Mouse (Mus musculus) CH12.LX (cell line): ENCODE data around the gene Prdm8. TPM values are rescaled to one million over a fixed set of nuclear protein-coding genes. Genes with fewer than 3 reads are reported as not detected.
A peak's percentile ranks its signal among the peaks of the same experiment; 100 is the strongest.

Experiments
- DNase-seq: peaks from one replicate; pipeline ENCODE4 v3.0.0-alpha.2; 2013; ENCODE audit errors: extremely low read depth
- H3K27ac ChIP-seq: 2 replicates; pipeline ENCODE4 v1.5.1; 2012; ENCODE audit warnings: low read depth, mild to moderate bottlenecking, control low read depth, moderate library complexity; ENCODE audit not compliant: insufficient read depth
- H3K27me3 ChIP-seq: replicated peaks from 2 replicates; pipeline ENCODE3; 2012; ENCODE audit warnings: inconsistent platforms
- H3K36me3 ChIP-seq, 2 experiments: replicated peaks in 1 of 2; 2 replicates each; pipeline versions ENCODE3 to v1.6.1; 2012; ENCODE audit warnings: inconsistent platforms in 1 of 2, low read length in 1 of 2, mild to moderate bottlenecking in 1 of 2, mixed read lengths in 1 of 2, moderate library complexity in 1 of 2; ENCODE audit not compliant: control insufficient read depth in 1 of 2, insufficient read depth in 1 of 2
- H3K4me1 ChIP-seq, 2 experiments: 2 replicates each; pipeline ENCODE4 v1.6.1; 2012; ENCODE audit warnings: inconsistent platforms in 1 of 2, moderate library complexity in 1 of 2; ENCODE audit not compliant: insufficient read depth in 2 of 2, control insufficient read depth in 1 of 2
- H3K4me2 ChIP-seq: 2 replicates; pipeline ENCODE4 v1.6.1; 2012; ENCODE audit warnings: low read depth, mild to moderate bottlenecking, control low read depth; ENCODE audit not compliant: poor library complexity, insufficient read depth, severe bottlenecking
- H3K4me3 ChIP-seq, 3 experiments: fragments of 150-350 bp in 1 of 3; sonication (generic) in 1 of 3; replicated peaks in 1 of 3; 2 replicates each; pipeline versions ENCODE3 to v1.5.1; 2011 to 2012; ENCODE audit warnings: low read depth in 2 of 3, low read length in 2 of 3, mild to moderate bottlenecking in 2 of 3, moderate library complexity in 2 of 3, control low read depth in 1 of 3, improper control_type of control experiment in 1 of 3, inconsistent platforms in 1 of 3, mixed read lengths in 1 of 3; ENCODE audit not compliant: poor library complexity in 1 of 3
- H3K79me2 ChIP-seq: replicated peaks from 2 replicates; pipeline ENCODE4 v1.6.1; 2012; ENCODE audit warnings: mild to moderate bottlenecking, moderate library complexity; ENCODE audit not compliant: control insufficient read depth, poor library complexity, insufficient read depth, severe bottlenecking; ENCODE audit errors: extremely low read depth
- H3K9ac ChIP-seq: 2 replicates; pipeline ENCODE4 v1.6.1; 2012; ENCODE audit warnings: low read depth, mild to moderate bottlenecking, control low read depth, moderate library complexity; ENCODE audit not compliant: insufficient read depth
- H3K9me3 ChIP-seq: replicated peaks from 2 replicates; pipeline ENCODE3; 2012; ENCODE audit warnings: low read length, inconsistent platforms, mixed read lengths
- BHLHE40 ChIP-seq: IDR thresholded peaks from 2 replicates; pipeline ENCODE4 v1.6.1; 2011; ENCODE audit warnings: mild to moderate bottlenecking, low read depth, low read length, improper control_type of control experiment
- CHD1 ChIP-seq: IDR thresholded peaks from 2 replicates; pipeline ENCODE4 v1.6.1; 2012; ENCODE audit warnings: low read depth, low read length, improper control_type of control experiment, inconsistent platforms
- CHD2 ChIP-seq: IDR thresholded peaks from 2 replicates; pipeline ENCODE4 v1.6.1; 2011; ENCODE audit warnings: low read length, improper control_type of control experiment
- CTCF ChIP-seq, 2 experiments: IDR thresholded peaks in 1 of 2; conservative IDR thresholded peaks in 1 of 2; 2 replicates each; pipeline ENCODE4 v1.5.1; 2011 to 2012; ENCODE audit warnings: low read depth in 2 of 2, low read length in 2 of 2, improper control_type of control experiment in 1 of 2, inconsistent platforms in 1 of 2, mild to moderate bottlenecking in 1 of 2, moderate library complexity in 1 of 2
- E2F4 ChIP-seq: IDR thresholded peaks from 2 replicates; pipeline ENCODE4 v1.6.1; 2011; ENCODE audit warnings: low read depth, low read length, improper control_type of control experiment; ENCODE audit not compliant: insufficient replicate concordance
- ETS1 ChIP-seq: conservative IDR thresholded peaks from 2 replicates; pipeline ENCODE4 v1.6.1; 2012; ENCODE audit warnings: low read depth, mild to moderate bottlenecking, inconsistent platforms, low read length, improper control_type of control experiment, moderate library complexity
- GABPA ChIP-seq: IDR thresholded peaks from 2 replicates; pipeline ENCODE4 v1.6.1; 2012; ENCODE audit warnings: low read depth, low read length, improper control_type of control experiment, inconsistent platforms; ENCODE audit not compliant: insufficient replicate concordance
- HCFC1 ChIP-seq: IDR thresholded peaks from 2 replicates; pipeline ENCODE4 v1.6.1; 2012; ENCODE audit warnings: low read depth, mild to moderate bottlenecking, inconsistent platforms, low read length, improper control_type of control experiment
- JUND ChIP-seq: conservative IDR thresholded peaks from 2 replicates; pipeline ENCODE4 v1.6.1; 2011; ENCODE audit warnings: low read depth, low read length, improper control_type of control experiment
- KAT2A ChIP-seq: IDR thresholded peaks from 2 replicates; pipeline ENCODE4 v1.6.1; 2012; ENCODE audit warnings: low read length, improper control_type of control experiment, inconsistent platforms; ENCODE audit not compliant: insufficient replicate concordance
- MAFK ChIP-seq: IDR thresholded peaks from 2 replicates; pipeline ENCODE4 v1.6.1; 2011; ENCODE audit warnings: low read length, improper control_type of control experiment; ENCODE audit not compliant: insufficient replicate concordance
- MAX ChIP-seq: IDR thresholded peaks from 2 replicates; pipeline ENCODE4 v1.6.1; 2011; ENCODE audit warnings: low read length, improper control_type of control experiment
- MAZ ChIP-seq: IDR thresholded peaks from 2 replicates; pipeline ENCODE4 v1.6.1; 2012; ENCODE audit warnings: low read depth, mild to moderate bottlenecking, inconsistent platforms, low read length, improper control_type of control experiment, moderate library complexity
- MEF2A ChIP-seq: IDR thresholded peaks from 2 replicates; pipeline ENCODE4 v1.6.1; 2014; ENCODE audit warnings: low read depth, mild to moderate bottlenecking, inconsistent platforms, low read length, improper control_type of control experiment, borderline replicate concordance
- PAX5 ChIP-seq: IDR thresholded peaks from 2 replicates; pipeline ENCODE4 v1.6.1; 2012; ENCODE audit warnings: low read length, inconsistent platforms, mixed read lengths
- SMC3 ChIP-seq: IDR thresholded peaks from 2 replicates; pipeline ENCODE4 v1.6.1; 2011; ENCODE audit warnings: low read depth, low read length, improper control_type of control experiment
- TBP ChIP-seq: conservative IDR thresholded peaks from 2 replicates; pipeline ENCODE4 v1.6.1; 2011; ENCODE audit warnings: low read depth, low read length, improper control_type of control experiment
- USF1 ChIP-seq: IDR thresholded peaks from 2 replicates; pipeline ENCODE4 v1.6.1; 2014; ENCODE audit warnings: low read depth, mild to moderate bottlenecking, inconsistent platforms, low read length, improper control_type of control experiment
- USF2 ChIP-seq: conservative IDR thresholded peaks from 2 replicates; pipeline ENCODE4 v1.6.1; 2011; ENCODE audit warnings: low read depth, low read length, improper control_type of control experiment
- ZNF384 ChIP-seq: IDR thresholded peaks from 2 replicates; pipeline ENCODE4 v1.6.1; 2012; ENCODE audit warnings: low read depth, low read length, improper control_type of control experiment, inconsistent platforms
- dilution Hi-C: fragments of 300-500 bp; cut with MboI; formaldehyde crosslinking; loops from 2 replicates; pipeline ENCODE4 v1.14.3; 2020; ENCODE audit warnings: low sequenced_read_pairs; ENCODE audit not compliant: extremely low pct_unique_long_range_greater_than_20kb, extremely low pct_ligation_motif_present
- in situ Hi-C: fragments of 300-500 bp; cut with MboI; formaldehyde crosslinking; loops from 3 replicates; pipeline ENCODE4 v1.14.3; 2019; ENCODE audit warnings: low sequenced_read_pairs, low pct_ligation_motif_present, low pct_unique_long_range_greater_than_20kb, mixed read lengths
- polyA plus RNA-seq: library from polyadenylated mRNA; unstranded; fragments of >175 nt; gene quantifications from 2 replicates; pipeline ENCODE4 v1.2.1, GENCODE M21; 2012; ENCODE audit warnings: low read depth; ENCODE audit not compliant: insufficient read length
- total RNA-seq, 2 experiments: library from RNA; depleted of rRNA; stranded (reverse); fragments of 300-350 nt in 1 of 2; fragments of >200 nt in 1 of 2; gene quantifications; 2 replicates each; pipeline ENCODE4 v1.2.3; 2012 to 2014

Gene Prdm8
- total and polyA plus RNA-seq, 3 experiments = 0.04 to 0.08 (median 0.06) TPM

GRCm38 (mm10) chr5:98192295-98192983, 25.4 kb downstream of the Prdm8 start:
- TF ChIP-seq HCFC1 = no peak
- TF ChIP-seq USF1 = no peak
- no peak for TF ChIP-seq USF2
- no peak for TF ChIP-seq ETS1
- no peak for TF ChIP-seq MAFK
- no peak for TF ChIP-seq JUND
- TF ChIP-seq GABPA = no peak
- no peak for TF ChIP-seq ZNF384
- no peak for TF ChIP-seq TBP
- no peak for TF ChIP-seq CHD1
- no peak for TF ChIP-seq PAX5
- no peak for TF ChIP-seq KAT2A
- TF ChIP-seq MEF2A = no peak
- no peak for TF ChIP-seq CHD2
- no peak for TF ChIP-seq MAX

GRCm38 (mm10) chr5:98194959-98195358, 28.0 kb downstream of the Prdm8 start:
- H3K4me2 ChIP-seq = no peak overlapping the region
- no peaks in the 10 kb centered on the region for H3K79me2 ChIP-seq
- in situ Hi-C loops = loop anchor here (25.0 kb wide), 1 partner anchor 258 kb away; no protein-coding TSS in a partner anchor
- H3K27ac ChIP-seq = no peak overlapping the region
- no peaks in the 10 kb centered on the region for H3K27me3 ChIP-seq
- H3K36me3 ChIP-seq = no peaks in the 10 kb centered on the region
- peaks cover 3 to 10% of the 10 kb centered on the region in 2 experiments; a peak in 3 of 4 replicates for H3K4me1 ChIP-seq
- no peak for TF ChIP-seq SMC3
- no peak for TF ChIP-seq E2F4
- TF ChIP-seq MAZ = no peak
- no peak for TF ChIP-seq BHLHE40
- peak; percentile 34 to 47 for TF ChIP-seq CTCF (conservative IDR thresholded peaks at IDR 0.05 in 1 of 2, IDR thresholded peaks at IDR 0.05 in 1 of 2; ENCODE audit: low read depth in 2 of 2, low read length in 2 of 2)
- DNase-seq = no peak
- no peaks in the 10 kb centered on the region for H3K9me3 ChIP-seq
- H3K9ac ChIP-seq = no peak overlapping the region
- no peak overlapping the region for H3K4me3 ChIP-seq
- dilution Hi-C loops = no loop called here

More at GRCm38 (mm10) chr5:98192295-98192983, 25.4 kb downstream of the Prdm8 start:
- Histone ChIP-seq H3K36me3 (no peaks in the 10 kb centered on the region), H3K9me3 (no peaks in the 10 kb centered on the region), H3K27ac (no peak overlapping the region), H3K4me2 (no peak overlapping the region), H3K79me2 (no peaks in the 10 kb centered on the region), H3K9ac (no peak overlapping the region), H3K4me1 (no peaks in the 10 kb centered on the region), H3K27me3 (peaks cover 12% of the 10 kb centered on the region), H3K4me3 (no peak overlapping the region)
- in situ Hi-C loops (loop anchor here (25.0 kb wide), 1 partner anchor 255 kb away; no protein-coding TSS in a partner anchor), dilution Hi-C loops (no loop called here)
- no peak for DNase-seq
